Mouse (Mus musculus): ENCODE measurements at regions not wholly inside any gene's neighbourhood (a gene's known extent, or its start where the extent isn't known, plus 50 kb on each side); places are given as distances from the start of the nearest gene placed in this dataset.

GRCm38 (mm10) chr2:72707676-72708659 is 232.0 kb downstream of the Cdca7 start:
- no peak for ATAC-seq
- H3K9me3 ChIP-seq = no peaks in the 10 kb centered on the region
- H3K4me1 ChIP-seq (replicated peaks) = 0 out of 2 replicates have a peak, but pooled peaks cover 2% of the 10 kb centered on the region
- no peaks in the 10 kb centered on the region for H3K27me3 ChIP-seq (replicated peaks)
- H3K4me2 ChIP-seq (replicated peaks) = no peak overlapping the region
- no peak overlapping the region for H3K9ac ChIP-seq
- H3K4me3 ChIP-seq (replicated peaks) = no peak overlapping the region
- H3K36me3 ChIP-seq = no peaks in the 10 kb centered on the region
- 77% methylated on average over 13 of the region's 13 CpGs for WGBS
- H3K27ac ChIP-seq = no peak overlapping the region

- Histone ChIP-seq H3K9ac (no peak overlapping the region), H3K4me1 (replicated peaks) (no peaks in the 10 kb centered on the region), H3K27me3 (replicated peaks) (no peaks in the 10 kb centered on the region), H3K9me3 (no peaks in the 10 kb centered on the region), H3K27ac (no peak overlapping the region), H3K4me3 (replicated peaks) (no peak overlapping the region), H3K36me3 (no peaks in the 10 kb centered on the region), H3K4me2 (replicated peaks) (no peak overlapping the region)
- ATAC-seq = no peak
- 76% methylated on average over 4 of the region's 4 CpGs for WGBS
These were observed 241.0 kb downstream of the Cdca7 start for GRCm38 (mm10) chr2:72716931-72717330.

- Histone ChIP-seq H3K9me3 (no peaks in the 10 kb centered on the region), H3K36me3 (no peaks in the 10 kb centered on the region), H3K27ac (no peak overlapping the region), H3K4me3 (replicated peaks) (no peak overlapping the region), H3K9ac (no peak overlapping the region), H3K4me1 (replicated peaks) (no peaks in the 10 kb centered on the region), H3K27me3 (replicated peaks) (no peaks in the 10 kb centered on the region; the same call in 1 of the 2 replicates), H3K4me2 (replicated peaks) (no peak overlapping the region)
- 58% methylated on average over 3 of the region's 3 CpGs for WGBS
- ATAC-seq = no peak
These were observed 251.5 kb downstream of the Sp3 start for GRCm38 (mm10) chr2:72728699-72729098.

DNA sequence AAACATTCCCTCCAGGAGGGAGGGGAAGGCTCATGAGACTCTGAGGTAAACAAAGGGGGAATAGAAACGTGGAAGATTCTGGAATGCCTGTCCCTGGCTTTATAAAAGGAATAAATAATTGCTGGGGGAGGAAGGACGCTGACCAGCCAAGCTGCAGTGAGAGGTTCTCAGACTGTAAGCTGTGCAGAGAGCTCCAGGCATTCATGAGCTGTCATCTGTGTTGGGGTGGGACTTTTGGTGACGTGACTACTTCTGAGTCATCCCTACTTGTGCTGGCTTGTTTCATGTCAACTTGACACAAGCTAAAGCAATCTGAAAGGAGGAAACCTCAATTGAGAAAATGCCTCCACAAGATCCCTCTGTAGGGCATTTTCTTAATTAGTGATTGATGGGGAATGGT is 246.9 kb downstream of the Sp3 start:
- Histone ChIP-seq H3K27me3 (replicated peaks) (no peaks in the 10 kb centered on the region; the same call in 1 of the 2 replicates), H3K27ac (no peak overlapping the region), H3K4me1 (replicated peaks) (no peaks in the 10 kb centered on the region), H3K4me2 (replicated peaks) (no peak overlapping the region), H3K4me3 (replicated peaks) (no peak overlapping the region), H3K36me3 (no peaks in the 10 kb centered on the region), H3K9me3 (no peaks in the 10 kb centered on the region), H3K9ac (no peak overlapping the region)
- 28% methylated on average over 3 of the region's 3 CpGs for WGBS
- no peak for ATAC-seq

GRCm38 (mm10) chr2:72735035-72735434 is 245.2 kb downstream of the Sp3 start:
- ATAC-seq = no peak
- H3K9me3 ChIP-seq = no peaks in the 10 kb centered on the region
- no peak overlapping the region for H3K27ac ChIP-seq
- no peak overlapping the region for H3K4me2 ChIP-seq (replicated peaks)
- H3K27me3 ChIP-seq (replicated peaks) = no peaks in the 10 kb centered on the region
- WGBS = 92% methylated on average over 9 of the region's 9 CpGs
- no peaks in the 10 kb centered on the region for H3K4me1 ChIP-seq (replicated peaks)
- no peak overlapping the region for H3K4me3 ChIP-seq (replicated peaks)
- H3K9ac ChIP-seq = no peak overlapping the region
- no peaks in the 10 kb centered on the region for H3K36me3 ChIP-seq

GRCm38 (mm10) chr2:72736685-72737084 is 243.6 kb downstream of the Sp3 start:
- Histone ChIP-seq H3K9me3 (no peaks in the 10 kb centered on the region), H3K36me3 (no peaks in the 10 kb centered on the region), H3K4me3 (replicated peaks) (no peak overlapping the region), H3K27ac (no peak overlapping the region), H3K27me3 (replicated peaks) (no peaks in the 10 kb centered on the region), H3K4me1 (replicated peaks) (peaks cover 12% of the 10 kb centered on the region), H3K9ac (no peak overlapping the region), H3K4me2 (replicated peaks) (no peak overlapping the region)
- no peak for ATAC-seq
- 71% methylated on average over 3 of the region's 3 CpGs for WGBS

DNA sequence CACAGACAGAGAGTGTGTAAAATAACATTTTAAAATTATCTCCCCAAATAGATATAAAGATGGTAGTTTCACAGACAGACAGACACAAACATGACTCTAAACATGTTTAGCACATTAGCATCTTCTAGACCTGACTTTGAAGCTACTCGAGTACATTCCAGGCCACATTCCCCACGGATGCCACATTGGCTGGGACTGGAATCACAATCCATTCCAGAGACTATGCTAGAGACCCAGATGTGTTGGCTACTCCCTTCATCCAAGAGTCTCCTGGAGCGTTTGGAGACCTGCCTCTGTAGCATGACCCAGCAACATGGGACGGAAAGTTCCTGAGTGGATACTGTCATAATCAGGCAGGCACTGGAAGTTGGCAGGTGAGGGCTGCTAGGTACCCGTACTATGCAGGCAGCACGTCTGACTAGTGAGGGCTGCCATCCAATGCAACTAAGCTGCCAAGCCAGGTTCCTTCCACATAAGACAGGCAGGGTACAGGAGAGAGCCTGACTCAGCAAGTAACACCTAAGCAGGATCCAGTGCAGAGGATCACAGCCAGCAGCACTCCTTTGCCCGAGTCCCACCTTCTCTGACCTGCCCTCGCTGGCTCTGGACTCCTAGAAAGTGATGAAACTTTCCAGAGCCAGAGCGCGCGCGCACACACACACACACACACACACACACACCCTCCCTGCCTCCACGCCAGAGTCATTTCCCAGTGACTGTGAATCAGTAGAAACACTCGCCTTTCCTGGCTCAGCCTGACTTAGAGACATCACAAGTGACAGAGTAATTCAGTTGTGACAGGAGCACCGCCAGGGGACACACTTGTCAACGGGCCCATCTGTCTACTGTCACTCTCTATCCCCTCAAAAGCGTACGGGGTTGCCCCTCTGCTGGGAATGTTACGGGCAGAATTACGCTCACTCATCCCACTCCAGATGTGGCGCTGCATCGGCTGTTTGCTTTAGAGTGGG is 239.6 kb downstream of the Sp3 start:
- Histone ChIP-seq H3K27me3 (replicated peaks) (no peaks in the 10 kb centered on the region), H3K9ac (no peak overlapping the region), H3K4me2 (replicated peaks) (peak overlapping the region; percentile 46), H3K4me3 (replicated peaks) (no peak overlapping the region), H3K4me1 (replicated peaks) (peaks cover 12% of the 10 kb centered on the region), H3K9me3 (no peaks in the 10 kb centered on the region), H3K36me3 (no peaks in the 10 kb centered on the region), H3K27ac (no peak overlapping the region)
- WGBS = 37% methylated on average over 22 of the region's 22 CpGs
- ATAC-seq = peak; percentile 62

DNA sequence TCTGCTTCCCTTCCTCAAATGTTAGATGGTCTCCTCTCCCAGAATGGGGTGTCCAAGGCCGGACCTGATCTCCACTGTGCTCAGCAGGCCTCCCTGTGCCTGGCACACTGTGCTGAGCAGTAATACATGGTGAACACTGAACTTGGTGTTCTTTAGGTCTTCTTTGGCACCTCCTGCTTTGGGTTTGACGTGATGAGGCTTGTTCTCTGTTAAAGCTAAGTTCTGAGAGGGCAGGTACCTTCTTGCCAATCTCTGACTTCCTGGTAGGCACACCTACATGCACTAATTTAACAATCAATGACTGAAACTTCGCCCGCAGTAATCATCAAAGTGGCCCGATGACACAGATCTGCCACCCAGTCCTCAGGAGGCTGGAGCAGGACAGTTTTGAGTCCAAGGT is 238.5 kb downstream of the Sp3 start:
- Histone ChIP-seq H3K9me3 (no peaks in the 10 kb centered on the region), H3K27ac (no peak overlapping the region), H3K4me3 (replicated peaks) (no peak overlapping the region), H3K9ac (no peak overlapping the region), H3K27me3 (replicated peaks) (no peaks in the 10 kb centered on the region), H3K4me1 (replicated peaks) (peaks cover 12% of the 10 kb centered on the region), H3K4me2 (replicated peaks) (no peak overlapping the region), H3K36me3 (no peaks in the 10 kb centered on the region)
- no peak for ATAC-seq
- 85% methylated on average over 5 of the region's 5 CpGs for WGBS

- peaks cover 12% of the 10 kb centered on the region for H3K4me1 ChIP-seq (replicated peaks)
- H3K9ac ChIP-seq = no peak overlapping the region
- no peaks in the 10 kb centered on the region for H3K27me3 ChIP-seq (replicated peaks)
- no peak overlapping the region for H3K27ac ChIP-seq
- no peaks in the 10 kb centered on the region for H3K9me3 ChIP-seq
- WGBS = 83% methylated on average over 3 of the region's 3 CpGs
- H3K36me3 ChIP-seq = no peaks in the 10 kb centered on the region
- ATAC-seq = no peak
- H3K4me3 ChIP-seq (replicated peaks) = no peak overlapping the region
- no peak overlapping the region for H3K4me2 ChIP-seq (replicated peaks)
These were observed 236.6 kb downstream of the Sp3 start for GRCm38 (mm10) chr2:72743651-72744050.

- H3K36me3 ChIP-seq = no peaks in the 10 kb centered on the region
- no peaks in the 10 kb centered on the region for H3K9me3 ChIP-seq
- H3K9ac ChIP-seq = no peak overlapping the region
- no peaks in the 10 kb centered on the region for H3K27me3 ChIP-seq (replicated peaks)
- H3K4me1 ChIP-seq (replicated peaks) = peaks cover 12% of the 10 kb centered on the region
- no peak overlapping the region for H3K27ac ChIP-seq
- no peak overlapping the region for H3K4me3 ChIP-seq (replicated peaks)
- no peak overlapping the region for H3K4me2 ChIP-seq (replicated peaks)
- 67% methylated on average over 4 of the region's 4 CpGs for WGBS
- ATAC-seq = no peak
These were observed 235.3 kb downstream of the Sp3 start for GRCm38 (mm10) chr2:72744901-72745300.

- Histone ChIP-seq H3K4me2 (replicated peaks) (no peak overlapping the region), H3K27ac (no peak overlapping the region), H3K4me3 (replicated peaks) (no peak overlapping the region), H3K27me3 (replicated peaks) (no peaks in the 10 kb centered on the region), H3K9me3 (no peaks in the 10 kb centered on the region), H3K4me1 (replicated peaks) (0 out of 2 replicates have a peak, but pooled peaks cover 2% of the 10 kb centered on the region), H3K36me3 (no peaks in the 10 kb centered on the region), H3K9ac (no peak overlapping the region)
- WGBS = 90% methylated on average over 16 of the region's 16 CpGs
- no peak for ATAC-seq
These were observed 233.6 kb downstream of the Sp3 start for GRCm38 (mm10) chr2:72746476-72747215.

GRCm38 (mm10) chr2:72747299-72747698 is 232.9 kb downstream of the Sp3 start:
- ATAC-seq = no peak
- H3K9me3 ChIP-seq = no peaks in the 10 kb centered on the region
- WGBS = 77% methylated on average over 5 of the region's 5 CpGs

More at GRCm38 (mm10) chr2:72747299-72747698, 232.9 kb downstream of the Sp3 start:
- H3K4me1 ChIP-seq (replicated peaks) = 0 out of 2 replicates have a peak, but pooled peaks cover 4% of the 10 kb centered on the region
- H3K27ac ChIP-seq = no peak overlapping the region
- no peaks in the 10 kb centered on the region for H3K36me3 ChIP-seq
- no peak overlapping the region for H3K4me2 ChIP-seq (replicated peaks)
- no peak overlapping the region for H3K4me3 ChIP-seq (replicated peaks)
- no peaks in the 10 kb centered on the region for H3K27me3 ChIP-seq (replicated peaks)
- H3K9ac ChIP-seq = no peak overlapping the region
